Mouse (Mus musculus): ENCODE results near the gene Trim10. TPM values are rescaled to one million over a fixed set of nuclear protein-coding genes. Genes with fewer than 3 reads are reported as not detected.
A peak's percentile ranks its signal among the peaks of the same experiment; 100 is the strongest.

Gene Trim10
- polyA plus RNA-seq, 1 experiment from 2014 or later = 2.5 TPM

DNA sequence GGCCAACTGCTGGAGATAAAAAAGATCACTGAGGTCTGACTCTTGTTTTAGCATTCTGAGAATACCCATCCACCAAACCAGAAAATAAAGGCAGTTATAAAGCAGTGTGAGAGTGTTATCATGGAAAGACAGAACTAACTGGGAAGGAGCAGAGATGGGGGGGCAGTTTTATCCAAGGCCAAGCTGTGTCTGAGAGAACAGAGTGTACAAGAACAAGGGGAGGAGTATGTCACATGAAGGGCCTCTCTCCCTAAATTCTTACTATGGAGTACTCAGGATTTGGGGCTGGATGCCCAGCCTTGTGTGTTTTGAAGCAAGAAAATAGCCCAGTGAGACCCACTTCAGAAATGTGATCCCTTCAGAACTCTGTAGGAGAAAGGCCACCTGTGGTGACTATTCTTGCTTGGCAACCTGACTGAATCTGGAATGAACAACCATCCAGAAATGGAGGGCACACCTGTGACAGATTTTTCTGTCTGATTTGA, 28.4 kb upstream of the Trim10 start:
- H3K27ac ChIP-seq = no peak overlapping the region
- no peak for ATAC-seq (ENCODE audit: low FRiP score, low read depth)
- peaks cover 12% of the 10 kb centered on the region for H3K36me3 ChIP-seq
- no peak overlapping the region for H3K4me3 ChIP-seq
- H3K9ac ChIP-seq = no peak overlapping the region
- H3K27me3 ChIP-seq = no peaks in the 10 kb centered on the region
- H3K4me2 ChIP-seq (replicated peaks) = no peak overlapping the region
- H3K4me1 ChIP-seq = peaks cover 31% of the 10 kb centered on the region
- H3K9me3 ChIP-seq = no peaks in the 10 kb centered on the region

DNA sequence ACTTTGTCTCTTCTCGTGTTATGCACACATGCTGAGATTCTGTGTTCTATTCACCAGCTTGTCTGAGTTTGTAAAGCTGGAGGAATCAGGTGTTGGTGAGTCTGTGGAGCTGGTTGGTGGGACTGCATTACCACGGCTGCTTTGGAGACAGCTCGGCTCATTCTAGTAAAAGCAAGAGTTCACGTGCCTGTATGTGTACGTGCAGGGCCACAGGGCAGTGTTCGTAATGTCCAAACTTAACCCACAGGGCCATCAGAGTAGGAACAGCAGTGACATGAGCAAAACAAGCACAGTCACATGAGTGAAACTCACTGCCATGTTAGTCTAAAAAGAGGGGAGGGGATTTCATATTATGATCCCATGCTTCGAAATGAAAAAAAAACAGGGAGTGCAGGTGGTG, 25.7 kb upstream of the Trim10 start:
- WGBS = 81% methylated on average over 7 of the region's 7 CpGs
- no peak overlapping the region for H3K4me3 ChIP-seq
- peaks cover 14% of the 10 kb centered on the region for H3K4me1 ChIP-seq
- no peaks in the 10 kb centered on the region for H3K27me3 ChIP-seq
- H3K27ac ChIP-seq = no peak overlapping the region
- H3K9ac ChIP-seq = no peak overlapping the region
- H3K36me3 ChIP-seq = peaks cover 22% of the 10 kb centered on the region
- ATAC-seq (ENCODE audit: low FRiP score, low read depth) = no peak
- no peaks in the 10 kb centered on the region for H3K9me3 ChIP-seq
- H3K4me2 ChIP-seq (replicated peaks) = no peak overlapping the region

DNA sequence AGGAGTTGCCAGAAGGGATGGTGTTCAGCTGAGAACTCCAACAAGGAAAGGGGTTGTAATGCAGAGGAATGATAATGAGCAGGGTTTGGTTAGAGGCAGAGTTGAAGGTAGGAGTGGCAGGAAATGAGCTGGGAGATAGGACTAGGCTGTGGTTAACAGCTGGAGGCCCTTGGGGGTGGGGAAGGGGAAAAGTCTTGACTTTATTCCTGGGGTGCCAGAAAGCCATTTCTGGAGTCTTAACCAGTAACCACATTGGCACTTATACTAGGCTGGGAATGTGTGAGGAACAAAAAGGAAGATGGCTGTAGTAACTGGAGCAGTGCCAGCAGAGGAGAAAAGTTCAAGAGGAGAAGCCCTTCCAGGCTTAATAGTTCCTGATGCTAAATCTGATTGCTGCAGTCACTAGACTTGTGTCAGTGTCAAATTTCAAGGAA, 25.1 kb upstream of the Trim10 start:
- H3K9ac ChIP-seq = no peak overlapping the region
- H3K9me3 ChIP-seq = no peaks in the 10 kb centered on the region
- H3K36me3 ChIP-seq = peaks cover 18% of the 10 kb centered on the region
- H3K4me2 ChIP-seq (replicated peaks) = no peak overlapping the region
- H3K4me1 ChIP-seq = peaks cover 19% of the 10 kb centered on the region
- no peak overlapping the region for H3K27ac ChIP-seq
- no peaks in the 10 kb centered on the region for H3K27me3 ChIP-seq
- H3K4me3 ChIP-seq = no peak overlapping the region
- no peak for ATAC-seq (ENCODE audit: low FRiP score, low read depth)

DNA sequence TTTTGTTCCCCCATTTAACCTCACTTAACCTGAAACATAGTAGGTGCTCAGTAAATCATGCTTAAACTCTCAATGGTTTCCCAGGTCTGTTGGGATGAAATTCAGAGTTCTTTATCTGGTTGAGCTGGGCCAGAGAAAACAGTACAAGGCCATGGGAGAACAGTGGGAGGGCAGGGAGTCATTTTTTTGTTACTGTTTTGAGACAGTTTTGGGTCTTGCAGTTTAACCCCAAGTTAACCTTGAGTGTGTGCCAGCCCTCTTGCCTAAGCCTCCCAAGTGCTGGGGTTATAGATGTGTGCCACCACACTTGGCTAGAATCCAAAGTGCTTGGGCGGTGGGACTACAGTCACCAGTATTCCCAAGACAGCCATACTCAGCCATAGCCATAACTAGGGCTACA, 24.6 kb upstream of the Trim10 start:
- Histone ChIP-seq H3K36me3 (peaks cover 18% of the 10 kb centered on the region), H3K4me1 (peaks cover 19% of the 10 kb centered on the region), H3K27me3 (no peaks in the 10 kb centered on the region), H3K4me2 (replicated peaks) (no peak overlapping the region), H3K4me3 (no peak overlapping the region), H3K9me3 (no peaks in the 10 kb centered on the region), H3K27ac (no peak overlapping the region), H3K9ac (no peak overlapping the region)
- 64% methylated on average over 1 of the region's 1 CpGs for WGBS
- no peak for ATAC-seq (ENCODE audit: low FRiP score, low read depth)

DNA sequence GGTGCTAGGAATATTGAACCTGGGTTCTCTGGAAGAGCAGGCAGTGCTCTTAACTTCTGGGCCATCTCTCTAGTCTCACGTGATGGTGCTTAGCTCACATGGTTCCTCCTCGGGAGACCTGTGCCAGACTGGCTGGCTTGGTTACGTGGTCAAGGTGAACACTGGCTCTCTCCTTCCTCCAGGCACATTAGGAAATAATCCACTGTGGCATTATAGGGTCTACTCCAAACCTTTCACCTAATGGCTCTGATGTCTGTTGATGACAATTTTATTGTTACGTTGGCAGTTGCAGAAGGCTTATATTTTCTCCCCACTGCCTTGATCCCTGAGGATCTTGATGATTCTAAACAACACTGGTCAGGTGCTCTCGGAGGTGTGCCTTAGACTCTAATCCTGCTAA, 20.5 kb upstream of the Trim10 start:
- no peak overlapping the region for H3K9ac ChIP-seq
- no peak overlapping the region for H3K4me2 ChIP-seq (replicated peaks)
- H3K4me1 ChIP-seq = peaks cover 9% of the 10 kb centered on the region
- H3K36me3 ChIP-seq = peaks cover 46% of the 10 kb centered on the region
- no peak overlapping the region for H3K4me3 ChIP-seq
- H3K27me3 ChIP-seq = no peaks in the 10 kb centered on the region
- no peaks in the 10 kb centered on the region for H3K9me3 ChIP-seq
- WGBS = 74% methylated on average over 5 of the region's 5 CpGs
- ATAC-seq (ENCODE audit: low FRiP score, low read depth) = no peak
- H3K27ac ChIP-seq = no peak overlapping the region

DNA sequence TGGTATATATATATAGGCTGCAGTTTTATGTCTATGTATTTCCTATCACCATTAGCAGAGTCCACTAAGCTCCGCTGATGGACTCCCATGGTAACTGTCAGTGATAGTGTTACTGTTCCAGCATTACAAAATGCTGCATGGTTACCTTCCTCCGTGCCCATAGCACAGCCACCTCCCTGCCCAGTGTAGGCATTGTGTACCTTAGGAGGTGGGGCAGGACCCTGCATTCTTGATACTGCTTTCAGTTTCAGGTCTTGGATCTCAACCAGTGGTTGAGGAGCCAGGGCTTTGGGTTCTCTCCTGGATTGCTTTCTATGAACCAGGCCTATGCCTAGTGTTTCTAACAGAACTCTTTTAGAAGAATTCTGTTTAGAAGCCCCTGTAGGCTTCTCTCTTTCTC, 19.4 kb upstream of the Trim10 start:
- peaks cover 5% of the 10 kb centered on the region for H3K4me1 ChIP-seq
- H3K4me2 ChIP-seq (replicated peaks) = no peak overlapping the region
- WGBS = 84% methylated on average over 2 of the region's 2 CpGs
- H3K4me3 ChIP-seq = no peak overlapping the region
- H3K9me3 ChIP-seq = no peaks in the 10 kb centered on the region
- H3K27me3 ChIP-seq = no peaks in the 10 kb centered on the region
- no peak overlapping the region for H3K27ac ChIP-seq
- no peak overlapping the region for H3K9ac ChIP-seq
- H3K36me3 ChIP-seq = peaks cover 57% of the 10 kb centered on the region
- ATAC-seq (ENCODE audit: low FRiP score, low read depth) = no peak

DNA sequence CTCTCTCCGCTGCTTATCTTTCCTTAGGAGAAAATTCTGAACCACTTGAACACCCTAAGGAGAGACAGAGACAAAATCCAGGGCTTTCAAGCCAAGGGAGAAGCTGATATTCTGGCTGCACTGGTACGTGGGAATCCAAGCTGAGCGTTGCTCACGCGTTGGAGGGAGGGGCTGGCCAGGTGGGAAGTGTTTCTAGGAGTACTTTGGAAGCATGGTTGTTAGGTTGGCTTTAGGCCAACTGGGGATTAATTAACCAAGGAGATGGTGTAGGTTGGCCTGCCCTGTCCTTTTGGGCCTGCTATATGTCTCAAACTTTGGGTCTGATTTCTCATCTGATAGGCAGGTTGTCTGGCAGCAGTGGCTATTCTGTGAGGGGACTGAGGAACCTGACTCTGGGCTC, 18.2 kb upstream of the Trim10 start:
- Histone ChIP-seq H3K4me2 (replicated peaks) (no peak overlapping the region), H3K27me3 (no peaks in the 10 kb centered on the region), H3K4me1 (peaks cover 5% of the 10 kb centered on the region), H3K36me3 (peaks cover 65% of the 10 kb centered on the region), H3K4me3 (no peak overlapping the region), H3K9ac (no peak overlapping the region), H3K9me3 (no peaks in the 10 kb centered on the region), H3K27ac (no peak overlapping the region)
- WGBS = 77% methylated on average over 5 of the region's 5 CpGs
- ATAC-seq (ENCODE audit: low FRiP score, low read depth) = no peak

DNA sequence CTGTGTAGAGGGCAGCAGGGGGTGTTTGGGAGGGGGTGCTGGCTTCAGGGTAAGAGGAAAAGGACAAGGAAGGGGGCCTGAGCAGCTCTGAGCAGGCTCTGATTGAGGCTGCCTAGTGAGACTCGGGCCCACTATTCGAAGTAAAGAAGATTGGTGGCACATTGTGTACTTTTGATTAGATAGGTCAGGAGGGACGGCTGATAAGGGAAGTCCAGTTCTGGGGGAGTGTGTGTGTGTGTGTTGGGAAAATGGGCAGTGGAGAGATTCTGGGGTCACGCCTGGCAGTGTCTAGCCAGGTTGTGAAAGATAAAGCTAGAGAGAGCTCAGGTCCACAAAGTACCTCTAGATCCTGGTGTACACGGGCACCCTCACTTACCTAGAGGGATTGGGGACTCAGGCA, 17.7 kb upstream of the Trim10 start:
- no peak for ATAC-seq (ENCODE audit: low FRiP score, low read depth)
- no peaks in the 10 kb centered on the region for H3K27me3 ChIP-seq
- H3K36me3 ChIP-seq = peaks cover 65% of the 10 kb centered on the region
- no peak overlapping the region for H3K9ac ChIP-seq
- WGBS = 85% methylated on average over 5 of the region's 5 CpGs
- H3K9me3 ChIP-seq = no peaks in the 10 kb centered on the region
- no peak overlapping the region for H3K4me3 ChIP-seq
- no peak overlapping the region for H3K4me2 ChIP-seq (replicated peaks)
- no peak overlapping the region for H3K27ac ChIP-seq
- peaks cover 5% of the 10 kb centered on the region for H3K4me1 ChIP-seq

DNA sequence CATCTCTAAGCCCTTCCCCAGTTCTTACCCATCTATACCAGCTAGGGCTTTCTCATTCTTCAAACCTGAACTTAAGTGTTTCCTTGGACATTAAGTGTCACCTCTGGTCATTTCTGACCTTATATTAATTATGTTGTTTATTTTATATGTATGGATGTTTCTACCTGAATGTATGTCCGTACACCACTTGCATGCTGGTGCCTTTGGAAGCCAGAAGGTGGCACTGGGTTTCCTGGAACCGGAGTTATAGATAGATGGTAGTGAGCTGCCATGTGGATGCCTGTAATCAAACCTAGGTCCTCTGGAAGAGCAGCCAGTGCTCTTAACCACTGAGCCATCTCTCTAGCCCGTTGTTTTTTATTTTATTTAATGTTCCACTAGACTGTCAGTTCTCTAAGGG, 13.9 kb upstream of the Trim10 start:
- no peaks in the 10 kb centered on the region for H3K4me1 ChIP-seq
- no peak overlapping the region for H3K9ac ChIP-seq
- H3K27ac ChIP-seq = no peak overlapping the region
- peaks cover 95% of the 10 kb centered on the region for H3K36me3 ChIP-seq
- no peaks in the 10 kb centered on the region for H3K27me3 ChIP-seq
- H3K9me3 ChIP-seq = no peaks in the 10 kb centered on the region
- H3K4me2 ChIP-seq (replicated peaks) = no peak overlapping the region
- ATAC-seq (ENCODE audit: low FRiP score, low read depth) = no peak
- WGBS = 98% methylated on average over 3 of the region's 3 CpGs
- no peak overlapping the region for H3K4me3 ChIP-seq

DNA sequence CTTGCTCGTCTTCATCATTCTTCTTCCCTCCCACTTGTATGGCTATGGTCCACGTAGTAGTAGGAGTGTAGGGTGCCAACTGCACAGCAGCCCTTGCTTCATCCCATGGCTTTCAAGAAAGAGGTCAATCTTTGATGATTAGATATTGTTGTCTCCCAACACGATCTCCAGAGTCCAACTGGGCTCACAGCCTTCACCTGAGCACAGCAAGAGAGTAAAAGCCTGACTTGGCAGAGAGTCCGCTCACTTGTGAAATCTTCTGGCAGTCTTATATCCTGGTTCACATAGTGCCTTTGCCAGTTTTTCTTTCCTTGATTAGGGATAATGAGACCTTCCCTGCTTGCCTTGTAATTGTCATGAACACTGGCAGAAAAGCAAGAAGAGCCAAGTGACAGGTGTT, 13.1 kb upstream of the Trim10 start:
- 91% methylated on average over 4 of the region's 4 CpGs for WGBS
- Histone ChIP-seq H3K4me2 (replicated peaks) (no peak overlapping the region), H3K9ac (no peak overlapping the region), H3K27me3 (no peaks in the 10 kb centered on the region), H3K4me1 (no peaks in the 10 kb centered on the region), H3K4me3 (no peak overlapping the region), H3K27ac (no peak overlapping the region), H3K36me3 (peaks cover 88% of the 10 kb centered on the region), H3K9me3 (no peaks in the 10 kb centered on the region)
- no peak for ATAC-seq (ENCODE audit: low FRiP score, low read depth)

DNA sequence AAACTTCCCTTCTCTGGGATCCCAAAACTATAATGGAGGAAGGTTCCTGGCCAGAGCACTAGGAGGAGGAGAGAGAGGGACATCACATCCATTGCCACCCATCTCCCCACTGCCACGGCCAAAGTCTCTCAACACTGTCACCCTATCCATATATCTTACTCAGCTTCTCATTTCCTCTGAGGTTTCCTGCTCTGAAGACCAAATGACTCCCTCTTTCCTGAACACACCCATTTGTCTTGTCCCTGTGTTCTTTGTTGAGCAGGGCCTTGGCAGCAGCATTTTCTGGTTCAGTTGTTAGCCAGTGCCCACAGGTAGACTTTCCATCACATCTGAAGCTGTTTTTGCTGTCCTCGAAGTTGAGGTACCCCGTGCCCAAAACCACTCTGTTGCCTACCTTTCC, 11.2 kb upstream of the Trim10 start:
- no peaks in the 10 kb centered on the region for H3K27me3 ChIP-seq
- WGBS = 89% methylated on average over 3 of the region's 3 CpGs
- H3K4me1 ChIP-seq = no peaks in the 10 kb centered on the region
- no peak for ATAC-seq (ENCODE audit: low FRiP score, low read depth)
- peaks cover 68% of the 10 kb centered on the region for H3K36me3 ChIP-seq
- H3K4me3 ChIP-seq = no peak overlapping the region
- no peak overlapping the region for H3K9ac ChIP-seq
- no peaks in the 10 kb centered on the region for H3K9me3 ChIP-seq
- no peak overlapping the region for H3K27ac ChIP-seq
- no peak overlapping the region for H3K4me2 ChIP-seq (replicated peaks)

DNA sequence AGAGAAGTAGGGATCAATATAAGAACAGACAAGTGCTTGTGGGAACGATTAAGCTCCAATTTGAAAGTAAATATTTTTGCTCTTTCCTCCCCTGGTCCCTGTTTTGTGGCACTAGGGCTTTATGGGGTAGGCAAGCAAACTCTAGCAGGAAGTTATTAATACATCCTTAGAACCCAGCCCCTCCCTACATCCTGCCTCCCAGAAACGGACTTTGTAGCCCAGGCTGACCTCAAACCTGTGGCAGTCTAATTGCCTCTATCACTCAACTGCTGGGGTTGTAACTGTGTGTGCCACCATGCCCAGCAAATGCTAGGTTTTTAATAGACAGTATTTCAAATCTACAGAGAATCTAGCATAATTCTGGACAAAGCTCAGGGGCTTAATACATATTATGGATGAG, 7.7 kb upstream of the Trim10 start:
- peaks cover 22% of the 10 kb centered on the region for H3K27me3 ChIP-seq
- H3K4me2 ChIP-seq (replicated peaks) = no peak overlapping the region
- WGBS = 41% methylated on average over 2 of the region's 2 CpGs
- no peak overlapping the region for H3K4me3 ChIP-seq
- no peaks in the 10 kb centered on the region for H3K4me1 ChIP-seq
- no peak overlapping the region for H3K27ac ChIP-seq
- ATAC-seq (ENCODE audit: low FRiP score, low read depth) = no peak
- no peak overlapping the region for H3K9ac ChIP-seq
- H3K36me3 ChIP-seq = peaks cover 33% of the 10 kb centered on the region
- no peaks in the 10 kb centered on the region for H3K9me3 ChIP-seq

DNA sequence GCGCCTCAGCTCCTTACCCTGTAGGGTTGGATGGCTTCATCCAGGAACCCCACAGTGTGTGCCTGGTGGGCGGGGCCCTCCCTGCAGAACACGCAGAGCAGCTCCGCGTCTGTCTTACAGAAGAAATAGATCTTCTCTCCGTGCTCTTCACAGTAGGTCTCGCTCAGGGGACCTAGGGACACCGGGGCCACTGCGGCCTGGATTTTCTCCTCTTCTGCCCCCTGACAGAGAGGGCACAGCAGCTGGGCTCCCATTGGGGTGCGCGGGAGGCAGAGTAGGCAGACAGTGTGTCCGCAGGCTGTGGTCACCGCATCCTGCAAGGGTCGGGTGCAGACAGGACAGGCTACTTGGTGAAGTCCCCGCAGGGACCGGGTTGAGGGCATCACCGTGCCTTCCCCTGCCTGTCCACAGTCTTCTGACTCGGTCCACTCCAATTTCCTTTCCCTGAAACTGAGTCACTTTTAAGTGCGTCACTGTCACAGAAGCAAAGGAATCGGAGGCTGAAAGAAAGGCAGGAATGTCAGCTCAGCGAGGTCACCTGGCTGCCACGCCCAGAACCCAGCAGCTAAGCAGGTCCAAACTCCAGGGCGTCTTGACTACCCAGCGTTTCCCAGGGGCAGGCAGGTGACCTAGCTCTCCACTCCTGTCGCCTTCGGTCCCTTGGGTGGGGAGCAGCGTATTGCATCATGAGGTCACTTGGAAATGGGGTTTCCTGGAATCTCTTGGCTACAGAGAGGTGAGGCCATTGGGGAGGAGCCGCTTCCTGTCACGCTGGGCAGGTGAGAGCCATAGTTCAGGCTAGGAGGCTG, 2.5 kb upstream of the Trim10 start, which contains the start of gene Trim15:
Gene Trim15, minus strand, starts transcription at position 492 of the 809 bp plus-strand sequence.
- Histone ChIP-seq H3K4me3 (peak within 1 kb of the TSS; percentile 10; the same call in 1 of the 2 replicates), H3K4me1 (no peaks in the 10 kb centered on the region), H3K36me3 (no peaks in the 10 kb centered on the region), H3K9ac (no peak within 1 kb of the TSS), H3K27me3 (peaks cover 42% of the 10 kb centered on the region), H3K27ac (no peak within 1 kb of the TSS), H3K4me2 (replicated peaks) (peak within 1 kb of the TSS; percentile 47), H3K9me3 (no peaks in the 10 kb centered on the region)
- 0 out of 2 replicates have a peak, but pooled peaks have one; percentile 51 for ATAC-seq (ENCODE audit: low FRiP score, low read depth)
- WGBS = 12% methylated on average over 29 of the region's 29 CpGs

Measured in limb, embryonic 13.5 days (tissue).